ENCODE assay signal across 8 mouse cellular contexts in genomic region chr11:59525237-59525636, GRCm38 (mm10). TPM values are rescaled to one million over a fixed set of nuclear protein-coding genes. Genes with fewer than 3 reads are reported as not detected.
DNase-seq lines count a peak whose midpoint lies in the region; ATAC-seq and TF ChIP-seq lines count a peak whose summit lies in the region.

No protein-coding gene starts in this region.

- 10% methylated on average over 10 of the region's 10 CpGs for WGBS in hindbrain, embryonic 11.5 days
- WGBS in hindbrain, embryonic 13.5 days, result 7% methylated on average over 10 of the region's 10 CpGs
- 16% methylated on average over 10 of the region's 10 CpGs for WGBS in neural tube, embryonic 11.5 days

- peak; percentile 83 for DNase-seq in hindbrain, embryonic 11.5 days (ENCODE audit: low spot score)
- DNase-seq in hindlimb bud, embryonic 11.5 days (ENCODE audit: extremely low spot score, low read depth, low spot score), result peak; percentile 60
- DNase-seq in left cerebral cortex, postnatal 14 days (ENCODE audit: low spot score in 2 of 2), result peak; percentile 92 to 96
- peak; percentile 76 for DNase-seq in neural tube, embryonic 11.5 days (ENCODE audit: low spot score)
- DNase-seq in telencephalon, adult 2 months (ENCODE audit: low read depth, low spot score), result peak; percentile 67

- no peak overlapping the region for H3K27ac ChIP-seq in hindbrain, embryonic 11.5 days (ENCODE audit: low read depth, low read length)
- H3K27ac ChIP-seq in hindbrain, embryonic 13.5 days, result no peak overlapping the region
- peak overlapping the region; percentile 81 for H3K27ac ChIP-seq in bone marrow macrophage, adult 2 months (ENCODE audit: insufficient read depth, low read depth, low read length)
- no peak overlapping the region for H3K27ac ChIP-seq in neural tube, embryonic 11.5 days (ENCODE audit: low read depth, low read length)

- no peak overlapping the region for H3K4me2 ChIP-seq in hindbrain, embryonic 11.5 days (replicated peaks; ENCODE audit: low read depth, low read length)
- H3K4me2 ChIP-seq in hindbrain, embryonic 13.5 days, result no peak overlapping the region
- no peak overlapping the region for H3K4me2 ChIP-seq in neural tube, embryonic 11.5 days (ENCODE audit: low read depth)

- no peaks in the 10 kb centered on the region for H3K9me3 ChIP-seq in hindbrain, embryonic 11.5 days (ENCODE audit: control insufficient read depth, low read length)
- H3K9me3 ChIP-seq in hindbrain, embryonic 13.5 days, result no peaks in the 10 kb centered on the region
- no peaks in the 10 kb centered on the region for H3K9me3 ChIP-seq in neural tube, embryonic 11.5 days (ENCODE audit: control insufficient read depth, low read length)

- TF ChIP-seq POLR2A in bone marrow macrophage, adult 2 months (IDR thresholded peaks at IDR 0.05; ENCODE audit: borderline replicate concordance, low read depth, low read length), result no peak

- no peaks in the 10 kb centered on the region for H3K27me3 ChIP-seq in hindbrain, embryonic 11.5 days (ENCODE audit: control insufficient read depth, insufficient read depth, low read length)
- no peaks in the 10 kb centered on the region for H3K27me3 ChIP-seq in hindbrain, embryonic 13.5 days
- no peaks in the 10 kb centered on the region for H3K27me3 ChIP-seq in neural tube, embryonic 11.5 days (ENCODE audit: control insufficient read depth, insufficient read depth, low read length)

- ATAC-seq in hindbrain, embryonic 11.5 days (ENCODE audit: low FRiP score), result no peak
- ATAC-seq in hindbrain, embryonic 13.5 days (ENCODE audit: low FRiP score), result no peak
- 0 out of 2 replicates have a peak, but pooled peaks have one; percentile 27 for ATAC-seq in erythroblast, adult 5-6 weeks (replicated peaks; ENCODE audit: low FRiP score, poor library complexity, severe bottlenecking)
- ATAC-seq in neural tube, embryonic 11.5 days (ENCODE audit: insufficient read depth, low FRiP score, low TSS enrichment), result no peak

- TF ChIP-seq CTCF in bone marrow macrophage, adult 2 months (IDR thresholded peaks at IDR 0.05; ENCODE audit: low read depth, low read length), result peak; percentile 97

- no peak overlapping the region for H3K9ac ChIP-seq in hindbrain, embryonic 11.5 days (ENCODE audit: low read depth, low read length)
- no peak overlapping the region for H3K9ac ChIP-seq in hindbrain, embryonic 13.5 days
- H3K9ac ChIP-seq in neural tube, embryonic 11.5 days (ENCODE audit: low read length), result no peak overlapping the region

- no peaks in the 10 kb centered on the region for H3K36me3 ChIP-seq in hindbrain, embryonic 11.5 days (ENCODE audit: control insufficient read depth, insufficient read depth, low read length)
- H3K36me3 ChIP-seq in hindbrain, embryonic 13.5 days, result no peaks in the 10 kb centered on the region
- H3K36me3 ChIP-seq in neural tube, embryonic 11.5 days (ENCODE audit: control insufficient read depth, insufficient read depth, low read length), result no peaks in the 10 kb centered on the region

- intact Hi-C loops in left cerebral cortex, postnatal 14 days (cut with DNase I), result loop anchor here (1.0 to 10.0 kb wide), 3 partner anchors 44 to 220 kb away; no protein-coding TSS in a partner anchor

- H3K4me1 ChIP-seq in hindbrain, embryonic 11.5 days (replicated peaks; ENCODE audit: control insufficient read depth, insufficient read depth, low read length), result no peaks in the 10 kb centered on the region
- no peaks in the 10 kb centered on the region for H3K4me1 ChIP-seq in hindbrain, embryonic 13.5 days (replicated peaks)
- H3K4me1 ChIP-seq in bone marrow macrophage, adult 2 months (ENCODE audit: control insufficient read depth, insufficient read depth, low read length), result peaks cover 40% of the 10 kb centered on the region
- H3K4me1 ChIP-seq in neural tube, embryonic 11.5 days (ENCODE audit: control insufficient read depth, insufficient read depth, low read length), result no peaks in the 10 kb centered on the region

- no peak overlapping the region for H3K4me3 ChIP-seq in hindbrain, embryonic 11.5 days (ENCODE audit: low read depth, low read length)
- no peak overlapping the region for H3K4me3 ChIP-seq in hindbrain, embryonic 13.5 days
- peak overlapping the region; percentile 57 for H3K4me3 ChIP-seq in bone marrow macrophage, adult 2 months (ENCODE audit: insufficient read depth, low read length)
- no peak overlapping the region for H3K4me3 ChIP-seq in neural tube, embryonic 11.5 days (ENCODE audit: low read depth, low read length)

RNA-seq across cellular contexts. Expression of gene Zkscan17, which starts 1.3 kb away (rescaled TPM):
- polyA plus RNA-seq in hindbrain, embryonic 11.5 days (2014; fragmentation: Nextera tagmentation; extraction: Ambion mirVana), result 17.1 and 17.9 TPM in 2 replicates
- 14.8 and 15.9 TPM in 2 replicates for polyA plus RNA-seq in hindbrain, embryonic 13.5 days (2015; fragmentation: Nextera tagmentation; extraction: Ambion mirVana)
- 20.2 and 24.1 TPM in 2 replicates for polyA plus RNA-seq in bone marrow macrophage, adult 2 months (2012; ENCODE audit: insufficient read depth, insufficient read length, missing spikeins)
- 1.3 and 3.5 TPM in 2 replicates for total RNA-seq in erythroblast, adult 5-6 weeks (2015; ENCODE audit: low replicate concordance)
- 2.2 and 2.7 TPM in 2 replicates for total RNA-seq in erythroblast, adult 5-6 weeks (2017; ENCODE audit: low replicate concordance)
- 10 to 100 TPM; 12.5 to 14.0 TPM for total RNA-seq in left cerebral cortex, postnatal 14 days (2021)
- 26.0 and 27.9 TPM in 2 replicates for polyA plus RNA-seq in neural tube, embryonic 11.5 days (2014; fragmentation: Nextera tagmentation; extraction: Ambion mirVana)

RNA-seq across cellular contexts. Expression of gene Nlrp3, which starts 16.1 kb away (rescaled TPM):
- polyA plus RNA-seq in hindbrain, embryonic 11.5 days (2014; fragmentation: Nextera tagmentation; extraction: Ambion mirVana), result 0.08 and 0.26 TPM in 2 replicates
- 0.18 and 0.21 TPM in 2 replicates for polyA plus RNA-seq in hindbrain, embryonic 13.5 days (2015; fragmentation: Nextera tagmentation; extraction: Ambion mirVana)
- 50.6 and 52.3 TPM in 2 replicates for polyA plus RNA-seq in bone marrow macrophage, adult 2 months (2012; ENCODE audit: insufficient read depth, insufficient read length, missing spikeins)
- 5.9 TPM in 1 of 2 replicates, not detected in the other for total RNA-seq in erythroblast, adult 5-6 weeks (2015; ENCODE audit: low replicate concordance)
- 1.3 and 3.0 TPM in 2 replicates for total RNA-seq in erythroblast, adult 5-6 weeks (2017; ENCODE audit: low replicate concordance)
- 1 to 10 TPM in 1 of 2 experiments, under 1 TPM in 1; 0.80 to 1.1 TPM for total RNA-seq in left cerebral cortex, postnatal 14 days (2021)
- polyA plus RNA-seq in neural tube, embryonic 11.5 days (2014; fragmentation: Nextera tagmentation; extraction: Ambion mirVana), result 0.11 and 0.14 TPM in 2 replicates

RNA-seq across cellular contexts. Expression of gene Olfr222, which starts 50.8 kb away (rescaled TPM):
- not detected in 2 replicates for polyA plus RNA-seq in hindbrain, embryonic 11.5 days (2014; fragmentation: Nextera tagmentation; extraction: Ambion mirVana)
- not detected in 2 replicates for polyA plus RNA-seq in hindbrain, embryonic 13.5 days (2015; fragmentation: Nextera tagmentation; extraction: Ambion mirVana)
- polyA plus RNA-seq in bone marrow macrophage, adult 2 months (2012; ENCODE audit: insufficient read depth, insufficient read length, missing spikeins), result not detected in 2 replicates
- total RNA-seq in erythroblast, adult 5-6 weeks (2015; ENCODE audit: low replicate concordance), result not detected in 2 replicates
- total RNA-seq in erythroblast, adult 5-6 weeks (2017; ENCODE audit: low replicate concordance), result not detected in 2 replicates
- not detected for total RNA-seq in left cerebral cortex, postnatal 14 days (2021)
- not detected in 2 replicates for polyA plus RNA-seq in neural tube, embryonic 11.5 days (2014; fragmentation: Nextera tagmentation; extraction: Ambion mirVana)

RNA-seq across cellular contexts. Expression of gene Zfp867, which starts 53.0 kb away (rescaled TPM):
- 12.0 and 13.3 TPM in 2 replicates for polyA plus RNA-seq in hindbrain, embryonic 11.5 days (2014; fragmentation: Nextera tagmentation; extraction: Ambion mirVana)
- polyA plus RNA-seq in hindbrain, embryonic 13.5 days (2015; fragmentation: Nextera tagmentation; extraction: Ambion mirVana), result 12.7 and 13.2 TPM in 2 replicates
- 2.1 and 2.3 TPM in 2 replicates for polyA plus RNA-seq in bone marrow macrophage, adult 2 months (2012; ENCODE audit: insufficient read depth, insufficient read length, missing spikeins)
- total RNA-seq in erythroblast, adult 5-6 weeks (2015; ENCODE audit: low replicate concordance), result 0.77 TPM in 1 of 2 replicates, not detected in the other
- 0.51 TPM in 1 of 2 replicates, not detected in the other for total RNA-seq in erythroblast, adult 5-6 weeks (2017; ENCODE audit: low replicate concordance)
- 1 to 10 TPM; 3.7 to 3.9 TPM for total RNA-seq in left cerebral cortex, postnatal 14 days (2021)
- polyA plus RNA-seq in neural tube, embryonic 11.5 days (2014; fragmentation: Nextera tagmentation; extraction: Ambion mirVana), result 10.1 and 11.6 TPM in 2 replicates

Comparison
In these comparisons a context has a peak if more than half of its experiments do, and no peak if none do; other contexts are left out.
1. RNA of gene Nlrp3, which starts 16.1 kb away (polyA plus RNA-seq): 50.6 to 52.3 TPM in bone marrow macrophage, adult 2 months; 0.08 to 0.26 TPM in hindbrain, embryonic 11.5 days, 0.18 to 0.21 TPM in hindbrain, embryonic 13.5 days and 0.11 to 0.14 TPM in neural tube, embryonic 11.5 days; every median in the first group is over 10 times any median in the second.
2. Peak in every context shown above with its lines, with median percentiles within 50 percentile points of each other: DNase-seq.